Mouse (Mus musculus) heart, postnatal 0 days (tissue): Measurements from ENCODE around the gene D630045J12Rik. TPM values are rescaled to one million over a fixed set of nuclear protein-coding genes. Genes with fewer than 3 reads are reported as not detected.

Source experiments
- ATAC-seq: fragments of 200-750 bp; cut with Nextera tagmentation; 2 replicates; pipeline ENCODE4 v1.8.0; 2017; ENCODE audit warnings: low read depth, moderate number of reproducible peaks, moderate library complexity; ENCODE audit not compliant: insufficient read depth
- DNase-seq: peaks from one replicate; pipeline ENCODE4 v3.0.0-alpha.2; 2016; ENCODE audit warnings: low spot score
- H3K27ac ChIP-seq: fragments of 300-500 bp; sonication (generic); 2 replicates; pipeline ENCODE4 v1.5.1; 2014; ENCODE audit warnings: low read depth, mild to moderate bottlenecking
- H3K27me3 ChIP-seq: fragments of 300-500 bp; sonication (generic); 2 replicates; pipeline ENCODE4 v1.6.1; 2014; ENCODE audit warnings: low read length, mixed read lengths; ENCODE audit not compliant: control insufficient read depth, insufficient read depth
- H3K36me3 ChIP-seq: fragments of 300-500 bp; sonication (generic); replicated peaks from 2 replicates; pipeline ENCODE4 v1.6.1; 2014; ENCODE audit warnings: low read length, mixed read lengths; ENCODE audit not compliant: control insufficient read depth, insufficient read depth
- H3K4me1 ChIP-seq: fragments of 300-500 bp; sonication (generic); 2 replicates; pipeline ENCODE4 v1.6.1; 2014; ENCODE audit warnings: antibody characterized with exemption; ENCODE audit not compliant: control insufficient read depth, insufficient read depth
- H3K4me2 ChIP-seq: fragments of 300-500 bp; sonication (generic); 2 replicates; pipeline ENCODE4 v1.6.1; 2014; ENCODE audit warnings: low read depth, mild to moderate bottlenecking, low read length, moderate library complexity
- H3K4me3 ChIP-seq: fragments of 300-500 bp; sonication (generic); 2 replicates; pipeline ENCODE4 v1.5.1; 2014; ENCODE audit warnings: low read depth, low read length
- H3K9ac ChIP-seq: fragments of 300-500 bp; sonication (generic); replicated peaks from 2 replicates; pipeline ENCODE4 v1.6.1; 2014; ENCODE audit warnings: low read depth, low read length, mixed read lengths
- H3K9me3 ChIP-seq: fragments of 300-500 bp; sonication (generic); replicated peaks from 2 replicates; pipeline ENCODE4 v1.6.1; 2016; ENCODE audit warnings: low read length; ENCODE audit not compliant: control insufficient read depth
- CTCF ChIP-seq: IDR thresholded peaks from 2 replicates; pipeline ENCODE4 v1.5.1; 2016; ENCODE audit warnings: antibody characterized with exemption, control low read depth, low read depth
- EP300 ChIP-seq: IDR thresholded peaks from 2 replicates; pipeline ENCODE4 v1.6.1; 2016; ENCODE audit warnings: antibody characterized with exemption, low read depth
- WGBS: fragments of 180-500 bp; shearing (Covaris S2); extraction: QIAGEN DNeasy Blood & Tissue Kit; methylation state at CpG from one replicate; pipeline ENCODE4 v1.1.7; 2014; 5-methylcytosine and 5-hydroxymethylcytosine counted together
- polyA plus RNA-seq: library from polyadenylated mRNA; unstranded; fragments of >200 nt; fragmentation: Nextera tagmentation; extraction: Ambion mirVana; gene quantifications from 2 replicates; pipeline ENCODE4 v1.2.1, GENCODE M21; 2015
- total RNA-seq: library from RNA; depleted of rRNA; stranded (reverse); fragments of >200 nt; gene quantifications from 2 replicates; pipeline ENCODE4 v1.2.3, GENCODE M21; 2014; ENCODE audit warnings: low replicate concordance

D630045J12Rik gene
- total and polyA plus RNA-seq, 2 experiments from 2014 or later, result 0.29 to 2.8 TPM

GRCm38 (mm10) chr6:38129883-38130282 lies 123.9 kb downstream of the D630045J12Rik start:
- Histone ChIP-seq H3K36me3 (no peaks in the 10 kb centered on the region), H3K4me2 (no peak overlapping the region), H3K27ac (no peak overlapping the region), H3K9ac (no peak overlapping the region), H3K4me3 (no peak overlapping the region), H3K4me1 (no peaks in the 10 kb centered on the region), H3K9me3 (no peaks in the 10 kb centered on the region), H3K27me3 (no peaks in the 10 kb centered on the region)
- over 99% methylated on average over 5 of the region's 5 CpGs for WGBS
- TF ChIP-seq EP300, result no peak
- TF ChIP-seq CTCF, result no peak
- ATAC-seq (no peak), DNase-seq (no peak)

GRCm38 (mm10) chr6:38128115-38128514 lies 125.7 kb downstream of the D630045J12Rik start:
- H3K4me2 ChIP-seq, result no peak overlapping the region
- H3K4me3 ChIP-seq, result no peak overlapping the region
- no peak overlapping the region for H3K9ac ChIP-seq
- WGBS, result 68% methylated on average over 14 of the region's 14 CpGs
- no peaks in the 10 kb centered on the region for H3K27me3 ChIP-seq
- no peaks in the 10 kb centered on the region for H3K36me3 ChIP-seq
- ATAC-seq (no peak), DNase-seq (no peak)
- no peaks in the 10 kb centered on the region; the same call in 1 of the 2 replicates for H3K4me1 ChIP-seq
- no peaks in the 10 kb centered on the region for H3K9me3 ChIP-seq
- TF ChIP-seq EP300 (no peak), CTCF (no peak)
- no peak overlapping the region for H3K27ac ChIP-seq

GRCm38 (mm10) chr6:38125462-38125861 lies 128.3 kb downstream of the D630045J12Rik start:
- TF ChIP-seq CTCF, result no peak
- no peak for TF ChIP-seq EP300
- H3K4me1 ChIP-seq, result no peaks in the 10 kb centered on the region; the same call in 1 of the 2 replicates
- no peak overlapping the region for H3K27ac ChIP-seq
- ATAC-seq, result no peak
- H3K9ac ChIP-seq, result no peak overlapping the region
- no peak overlapping the region for H3K4me2 ChIP-seq
- no peaks in the 10 kb centered on the region for H3K27me3 ChIP-seq
- H3K4me3 ChIP-seq, result no peak overlapping the region
- no peak for DNase-seq
- WGBS, result 85% methylated on average over 3 of the region's 3 CpGs
- no peaks in the 10 kb centered on the region for H3K36me3 ChIP-seq
- no peaks in the 10 kb centered on the region for H3K9me3 ChIP-seq

GRCm38 (mm10) chr6:38124882-38125281 lies 128.9 kb downstream of the D630045J12Rik start:
- Histone ChIP-seq H3K4me1 (no peaks in the 10 kb centered on the region; the same call in 1 of the 2 replicates), H3K9me3 (no peaks in the 10 kb centered on the region), H3K27me3 (no peaks in the 10 kb centered on the region), H3K4me2 (no peak overlapping the region), H3K9ac (no peak overlapping the region), H3K27ac (no peak overlapping the region), H3K36me3 (no peaks in the 10 kb centered on the region), H3K4me3 (no peak overlapping the region)
- 93% methylated on average over 5 of the region's 5 CpGs for WGBS
- ATAC-seq, result no peak
- no peak for DNase-seq
- no peak for TF ChIP-seq EP300
- no peak for TF ChIP-seq CTCF

- Histone ChIP-seq H3K4me1 (no peaks in the 10 kb centered on the region; the same call in 1 of the 2 replicates), H3K4me3 (no peak within 1 kb of the TSS), H3K9ac (no peak within 1 kb of the TSS), H3K36me3 (no peaks in the 10 kb centered on the region), H3K27ac (peak within 1 kb of the TSS; percentile 18; the same call in 1 of the 2 replicates), H3K9me3 (no peaks in the 10 kb centered on the region), H3K4me2 (no peak within 1 kb of the TSS), H3K27me3 (no peaks in the 10 kb centered on the region)
- WGBS, result 83% methylated on average over 7 of the region's 7 CpGs
- ATAC-seq, result no peak
- TF ChIP-seq CTCF (no peak), EP300 (no peak)
- no peak for DNase-seq
Observed at GRCm38 (mm10) chr6:38124207-38124835, 129.5 kb downstream of the D630045J12Rik start, which contains the start of gene Atp6v0a4. Gene Atp6v0a4, minus strand, starts transcription at chr6:38124586.
